Mouse (Mus musculus) small intestine, adult 10 weeks (tissue): Measurements from ENCODE around the gene Usp13. TPM values are rescaled to one million over a fixed set of nuclear protein-coding genes. Genes with fewer than 3 reads are reported as not detected.

Experiments
- polyA plus RNA-seq: library from polyadenylated mRNA; stranded (reverse); fragments of 350-450 nt; fragmentation: Illumina TruSeq; extraction: RNeasy Lipid Tissue Mini Kit (QIAGEN cat#74804); gene quantifications from one replicate; pipeline ENCODE4 v1.2.3, GENCODE M21; 2014; ENCODE audit warnings: low replicate concordance

Gene Usp13
- polyA plus RNA-seq: 0.22 TPM

DNA sequence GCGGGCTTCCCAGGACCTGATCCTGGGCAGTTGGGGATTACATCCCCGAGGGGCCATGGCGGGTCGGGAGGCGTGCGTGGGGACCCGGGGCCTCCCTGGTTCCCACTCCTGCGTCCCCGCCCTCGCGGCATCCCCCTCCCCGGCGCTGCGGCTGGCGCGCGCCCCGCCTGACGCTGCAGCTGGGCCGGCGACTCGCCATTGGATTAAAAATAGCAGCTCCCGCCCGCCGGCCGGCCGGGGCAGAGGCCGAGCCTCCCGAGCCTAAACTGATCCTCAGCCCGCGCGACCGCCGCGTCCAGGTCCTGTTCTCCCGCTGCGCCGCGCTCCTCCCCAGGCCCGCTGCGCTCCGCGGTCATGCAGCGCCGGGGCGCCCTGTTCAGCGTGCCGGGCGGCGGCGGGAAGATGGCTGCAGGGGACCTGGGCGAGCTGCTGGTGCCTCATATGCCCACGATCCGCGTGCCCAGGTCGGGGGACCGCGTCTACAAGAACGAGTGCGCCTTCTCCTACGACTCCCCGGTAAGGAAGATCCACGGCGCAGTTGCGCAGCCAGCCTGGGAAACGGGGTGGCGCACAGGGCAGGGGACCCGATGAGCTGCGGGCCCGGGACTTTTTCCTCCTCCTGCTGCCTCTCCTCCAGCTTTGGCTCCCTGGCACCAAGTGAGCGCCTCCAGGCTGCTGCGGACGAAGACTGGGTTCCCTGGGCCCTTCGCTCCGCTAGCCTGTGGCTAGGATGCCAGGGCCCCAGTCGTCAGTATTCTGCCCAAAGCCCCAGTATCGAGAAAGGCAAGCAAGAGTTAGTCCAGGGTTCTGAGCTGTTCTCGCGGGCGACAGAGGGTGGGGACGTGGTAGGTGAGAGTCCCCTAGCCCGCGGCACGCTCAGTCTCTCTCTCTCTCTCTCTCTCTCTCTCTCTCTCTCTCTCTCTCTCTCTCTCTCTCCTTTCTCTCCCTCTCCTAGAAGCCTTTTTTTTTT is at the start of gene Usp13:
TSS of gene Usp13 (plus strand) at position 190 of the 970 bp plus-strand sequence.

Other genes starting within 250 kb of the Usp13 start
- 11.5 TPM for gene Gnb4, start 201.0 kb upstream of the Usp13 start, polyA plus RNA-seq
- 41.7 TPM for gene Actl6a, start 111.2 kb upstream of the Usp13 start, polyA plus RNA-seq
- 395 TPM for gene Ndufb5, start 80.6 kb upstream of the Usp13 start, polyA plus RNA-seq
- 66.6 TPM for gene Mrpl47, start 79.9 kb upstream of the Usp13 start, polyA plus RNA-seq